Mouse (Mus musculus): Measurements from ENCODE around the gene Slc43a2.
"Not testable (repeated sequence)": the region's sequence is repeated elsewhere in the genome, so short reads cannot be mapped to it uniquely, and the experiment has no call there.

The Slc43a2 gene

DNA sequence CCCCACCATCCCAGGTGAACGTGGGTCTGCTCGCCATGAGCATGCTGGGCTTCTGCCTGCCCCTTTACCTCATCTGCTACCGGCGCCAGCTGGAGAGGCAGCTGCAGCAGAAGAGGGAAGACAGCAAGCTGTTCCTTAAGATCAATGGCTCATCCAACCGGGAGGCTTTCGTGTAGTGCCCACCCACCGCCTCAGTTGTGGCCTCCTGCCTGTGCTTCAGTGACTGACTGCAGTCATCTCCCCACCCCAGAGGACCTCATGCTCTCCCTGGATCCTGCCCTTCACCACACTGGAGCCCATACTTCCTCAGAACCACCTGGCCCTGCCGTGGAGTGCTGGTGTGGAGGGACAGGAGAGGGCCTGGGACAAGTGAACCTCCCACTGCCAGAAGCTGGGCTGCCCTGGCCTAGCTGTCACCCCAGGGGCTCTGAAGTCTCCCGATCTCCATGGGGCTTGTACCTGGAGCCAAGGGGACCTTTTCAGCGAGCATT, 40.9 kb downstream of the Slc43a2 start:
- DNase-seq (ENCODE audit: low read depth, low spot score) = no peak

DNA sequence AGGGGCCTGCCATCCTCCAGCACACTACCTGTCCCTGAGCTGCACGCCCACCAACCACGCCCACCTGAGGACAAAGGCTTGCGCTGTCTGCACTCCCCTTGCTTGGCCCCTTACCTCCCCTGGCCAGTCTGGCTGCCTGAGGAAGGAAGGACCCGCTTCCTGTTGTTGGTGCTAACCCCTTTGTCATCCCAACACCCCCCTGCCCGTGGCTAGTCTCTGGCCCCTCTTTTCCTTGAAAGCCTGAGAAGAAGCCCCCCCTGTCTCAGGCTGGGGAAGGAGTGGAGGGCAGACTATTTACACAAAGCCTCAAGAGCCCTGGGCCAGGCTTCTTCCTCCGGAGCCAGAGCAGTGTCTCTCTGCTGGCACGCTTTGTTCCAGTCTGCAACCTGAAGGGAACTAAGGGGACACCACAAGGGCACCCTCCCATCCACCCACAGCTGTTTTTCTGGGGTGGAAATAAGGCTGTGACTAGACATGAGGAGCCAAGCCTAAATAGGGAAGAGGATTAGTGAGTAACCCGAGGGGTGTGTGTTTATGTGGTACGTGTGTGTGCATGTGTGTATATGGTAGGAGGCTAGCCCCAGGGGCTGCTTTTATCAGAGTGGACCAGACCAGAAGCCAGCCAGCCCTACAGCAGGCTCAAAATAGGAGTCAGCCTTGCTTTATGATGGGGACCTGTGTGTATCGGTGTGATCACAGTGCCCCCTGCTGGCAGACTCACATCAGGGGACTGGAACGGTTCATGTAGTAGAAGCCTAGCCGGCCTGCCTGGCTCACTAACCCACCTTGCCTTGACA, 41.6 kb downstream of the Slc43a2 start:
- DNase-seq (ENCODE audit: low read depth, low spot score) = peak; percentile 96

DNA sequence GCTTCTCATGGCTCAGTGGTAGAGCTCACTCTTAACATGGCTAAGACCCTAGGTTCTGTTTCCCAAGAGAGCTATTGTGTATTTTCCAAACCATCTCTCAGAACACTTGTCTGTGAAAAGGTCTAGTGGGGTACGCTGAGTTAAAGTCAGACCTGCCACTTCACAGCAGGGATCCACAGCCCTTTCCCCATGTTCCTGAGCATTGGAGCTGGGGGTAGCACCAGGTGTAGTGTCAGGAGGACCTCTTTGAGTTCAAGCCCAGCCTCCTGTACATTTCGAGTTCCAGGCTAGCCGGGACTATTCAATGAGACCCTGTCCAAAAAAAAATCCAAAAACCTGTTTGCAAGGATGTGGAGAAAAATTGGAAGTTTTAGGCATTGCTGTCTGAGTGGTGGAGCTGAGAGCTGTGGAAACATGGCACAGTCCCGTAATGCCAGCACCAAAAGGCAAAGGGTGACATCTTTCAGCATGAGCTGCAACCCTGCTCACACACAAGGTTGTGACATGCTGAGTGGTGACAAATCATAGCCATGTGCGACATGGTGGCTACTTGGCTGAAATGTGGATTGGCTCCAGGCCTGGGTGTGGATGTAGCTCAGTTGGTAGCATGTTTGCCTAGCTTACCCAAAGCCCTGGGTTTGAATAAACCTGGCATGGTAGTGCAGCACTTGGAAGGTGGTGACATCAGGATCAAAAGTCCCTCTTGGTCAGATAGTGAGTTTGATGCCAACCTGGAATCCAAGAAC, 43.1 kb downstream of the Slc43a2 start:
- no peak for DNase-seq (ENCODE audit: low read depth, low spot score)

DNA sequence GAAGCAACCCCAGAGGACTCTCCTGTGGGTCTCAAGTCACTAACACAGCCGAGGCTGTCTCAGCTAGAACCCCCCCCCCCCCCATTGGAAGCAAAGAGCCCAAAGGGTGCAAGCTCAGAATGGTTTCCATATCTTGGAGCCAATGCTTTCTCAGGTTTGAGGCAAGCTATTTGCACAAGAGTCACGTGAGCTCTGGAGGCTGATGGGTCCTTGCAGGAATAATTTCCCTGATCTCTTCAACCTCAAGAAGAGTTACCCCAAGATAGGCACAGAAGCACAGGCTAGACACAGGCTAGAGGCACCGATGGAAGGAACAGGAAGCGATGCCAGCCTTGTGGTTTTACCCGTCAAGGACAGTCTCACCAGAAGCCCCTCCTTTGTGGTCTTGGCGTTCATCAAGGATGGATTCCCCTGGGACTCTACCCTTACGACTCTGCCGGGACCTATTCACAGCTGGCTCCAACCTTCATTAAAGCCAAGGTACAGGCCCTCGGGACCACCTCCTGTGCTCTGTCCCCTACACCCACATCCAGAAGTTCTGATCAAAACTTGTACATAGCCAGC, 44.1 kb downstream of the Slc43a2 start:
- no peak for DNase-seq (ENCODE audit: low read depth, low spot score)

DNA sequence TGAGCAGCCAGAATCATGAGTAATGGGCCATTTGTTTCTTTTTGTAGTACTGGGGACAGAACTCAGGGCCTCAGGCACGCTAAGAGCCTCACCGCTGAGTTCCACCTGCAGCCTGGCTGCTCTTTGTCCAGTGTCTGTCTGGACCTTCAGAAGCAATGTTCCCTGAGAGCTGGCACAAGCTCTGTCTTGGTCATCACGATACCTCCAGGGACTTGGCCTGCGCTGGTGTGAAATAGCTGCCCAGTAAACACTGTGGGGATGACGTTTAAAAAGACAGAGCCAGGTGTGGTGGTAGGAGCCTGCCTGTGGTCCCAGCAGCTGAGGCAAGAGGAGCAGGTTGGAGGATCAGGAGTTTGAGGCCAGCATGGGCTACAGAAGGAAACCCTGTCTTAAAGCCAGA, 47.1 kb downstream of the Slc43a2 start:
- DNase-seq (ENCODE audit: low read depth, low spot score) = no peak

DNA sequence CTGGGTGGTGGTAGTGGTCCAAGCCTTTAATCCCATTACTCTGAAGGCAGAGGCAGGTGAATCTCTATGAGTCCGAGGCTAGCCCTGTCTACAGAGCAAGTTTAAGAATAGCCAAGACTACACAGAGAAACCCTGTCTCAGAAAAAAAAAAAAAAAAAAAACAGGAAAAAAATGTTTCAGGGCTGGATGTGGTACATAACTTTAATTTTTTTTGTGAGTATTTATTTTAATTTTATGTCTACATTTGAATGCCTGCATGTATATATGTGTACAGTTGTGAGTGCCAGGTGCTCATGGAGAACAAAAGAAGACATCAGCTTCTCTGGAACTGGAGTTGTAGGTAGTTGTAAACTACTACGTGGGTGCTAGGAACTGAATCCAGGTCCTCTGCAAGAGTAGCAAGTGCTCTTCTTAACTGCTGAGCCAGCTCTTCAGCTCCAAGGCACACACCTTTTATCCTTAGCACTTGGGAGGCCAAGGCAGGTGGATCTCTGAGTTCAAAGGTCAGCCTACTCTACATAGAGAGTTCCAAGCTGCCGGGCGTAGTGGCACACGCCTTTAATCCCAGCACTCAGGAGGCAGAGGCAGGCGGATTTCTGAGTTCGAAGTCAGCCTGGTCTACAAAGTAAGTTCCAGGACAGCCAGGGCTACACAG, 50.1 kb downstream of the Slc43a2 start:
- no peak for DNase-seq (ENCODE audit: low read depth, low spot score)

DNA sequence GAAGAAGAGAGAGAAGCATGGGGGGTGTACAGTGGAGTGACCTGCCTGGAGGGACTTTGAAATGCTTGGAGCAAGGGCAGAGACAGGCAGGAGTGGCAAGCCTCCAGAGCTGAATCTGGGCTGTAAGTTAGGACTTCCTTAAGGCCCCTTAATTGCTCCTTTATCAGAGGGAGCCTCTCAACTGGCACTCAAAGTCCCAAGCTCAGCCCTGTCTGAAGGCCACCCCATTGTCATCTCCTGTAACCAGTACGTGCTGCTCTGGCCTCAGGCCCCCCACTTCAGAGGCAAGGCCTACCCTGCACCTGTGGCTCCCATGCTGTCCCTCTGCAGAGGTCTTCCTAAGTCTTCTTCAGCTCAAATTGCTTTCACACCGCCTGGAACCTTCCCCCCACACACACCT, 52.0 kb downstream of the Slc43a2 start:
- DNase-seq (ENCODE audit: low read depth, low spot score) = no peak

DNA sequence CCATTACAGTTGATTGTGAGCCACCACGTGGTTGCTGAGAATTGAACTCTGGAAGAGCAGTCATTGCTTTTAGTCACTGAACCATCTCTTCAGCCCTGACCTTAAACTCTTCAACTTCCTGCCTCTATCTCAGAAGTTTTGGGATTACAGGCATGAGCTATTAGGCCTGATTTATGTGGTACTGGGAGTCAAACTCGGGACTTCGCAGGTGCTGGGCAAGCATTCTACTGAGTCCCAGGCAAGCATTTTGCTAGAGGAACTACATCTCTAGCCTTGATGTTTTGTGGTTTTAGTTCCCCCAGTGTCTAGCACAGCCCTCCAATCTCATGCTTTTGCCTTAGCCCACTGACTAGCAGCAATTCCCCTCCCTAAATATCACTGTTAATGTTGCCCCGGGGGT, 53.6 kb downstream of the Slc43a2 start:
- no peak for DNase-seq (ENCODE audit: low read depth, low spot score)

DNA sequence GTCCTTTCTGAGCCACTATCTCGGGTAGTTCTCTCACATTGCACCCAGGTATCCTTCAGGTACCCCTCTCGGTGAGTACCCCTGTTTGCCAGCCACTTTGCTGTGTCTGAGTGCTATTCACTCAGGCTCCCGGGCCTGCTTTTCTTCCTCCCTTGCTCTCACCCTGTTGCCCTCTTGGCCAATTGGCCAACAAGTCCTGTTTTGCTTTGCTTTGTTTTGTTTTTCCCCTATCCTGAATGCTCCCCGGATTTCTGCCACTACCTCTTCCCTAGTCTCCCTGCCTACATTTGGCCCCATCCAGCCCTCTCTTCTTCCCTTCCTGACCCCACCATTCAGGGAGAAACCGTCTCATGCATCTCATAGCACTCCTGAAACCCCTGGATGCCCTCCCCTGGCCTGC, 54.5 kb downstream of the Slc43a2 start:
- no peak for DNase-seq (ENCODE audit: low read depth, low spot score)

DNA sequence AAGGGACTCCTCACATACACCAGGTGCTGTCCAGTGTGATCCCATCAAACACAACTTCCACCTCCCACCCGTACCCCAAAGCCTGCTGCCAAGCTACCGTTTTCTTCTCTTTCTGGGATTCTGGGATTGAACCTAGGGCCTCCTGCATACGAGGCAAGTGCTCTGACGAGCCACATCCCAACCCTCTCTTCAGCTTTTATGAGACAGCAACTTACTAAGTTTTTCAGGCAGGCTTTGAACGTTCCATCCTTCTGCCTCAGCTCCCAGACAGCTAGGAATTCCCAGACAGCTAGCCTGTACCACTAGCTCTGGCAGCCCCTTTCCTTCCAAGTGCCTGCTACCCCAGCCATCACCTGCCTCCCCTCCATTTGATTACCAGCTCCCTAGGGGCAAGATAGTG, 55.5 kb downstream of the Slc43a2 start:
- DNase-seq (ENCODE audit: low read depth, low spot score) = no peak

DNA sequence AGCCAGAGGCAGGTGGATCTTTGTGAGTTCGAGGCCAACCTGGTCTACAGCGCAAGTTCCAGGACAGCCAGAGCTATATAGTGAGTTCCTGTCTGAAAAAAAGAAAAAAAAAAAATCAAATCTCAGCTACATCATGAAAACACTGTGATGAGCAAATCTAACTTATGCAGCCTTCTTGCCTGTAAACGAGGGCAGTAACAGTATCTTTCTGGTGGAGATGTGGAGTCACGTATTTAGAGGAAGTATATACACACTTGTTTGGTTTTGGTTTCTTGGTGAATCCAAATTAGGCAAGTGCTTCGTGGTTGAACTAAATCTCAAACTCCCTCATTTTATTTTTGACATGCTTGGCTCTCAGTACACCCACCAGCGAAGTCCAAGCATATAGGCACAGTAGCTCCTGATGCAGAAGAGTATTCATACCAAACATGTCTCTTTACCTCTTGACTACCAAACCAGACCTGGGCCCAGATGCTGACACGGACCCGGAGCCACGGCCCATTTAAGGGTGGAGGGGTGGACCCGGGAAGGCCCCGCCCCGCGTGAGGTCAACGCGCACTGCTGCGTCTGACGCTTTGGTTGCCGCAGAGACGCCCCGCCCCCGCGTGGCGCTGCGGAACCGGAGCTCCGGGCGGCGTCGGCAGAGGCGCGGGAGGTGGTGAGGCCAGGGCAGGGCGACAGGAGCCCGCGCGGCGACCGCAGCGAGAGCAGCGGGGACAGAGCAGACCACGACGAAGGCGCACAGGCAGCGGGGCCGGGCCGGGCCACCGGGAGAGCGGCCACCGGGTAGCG, 56.2 kb downstream of the Slc43a2 start, which contains the start of gene Pitpna:
Gene Pitpna (plus strand): TSS at position 605 of the 792 bp plus-strand sequence.
- peak; percentile 89 for DNase-seq (ENCODE audit: low read depth, low spot score)

DNA sequence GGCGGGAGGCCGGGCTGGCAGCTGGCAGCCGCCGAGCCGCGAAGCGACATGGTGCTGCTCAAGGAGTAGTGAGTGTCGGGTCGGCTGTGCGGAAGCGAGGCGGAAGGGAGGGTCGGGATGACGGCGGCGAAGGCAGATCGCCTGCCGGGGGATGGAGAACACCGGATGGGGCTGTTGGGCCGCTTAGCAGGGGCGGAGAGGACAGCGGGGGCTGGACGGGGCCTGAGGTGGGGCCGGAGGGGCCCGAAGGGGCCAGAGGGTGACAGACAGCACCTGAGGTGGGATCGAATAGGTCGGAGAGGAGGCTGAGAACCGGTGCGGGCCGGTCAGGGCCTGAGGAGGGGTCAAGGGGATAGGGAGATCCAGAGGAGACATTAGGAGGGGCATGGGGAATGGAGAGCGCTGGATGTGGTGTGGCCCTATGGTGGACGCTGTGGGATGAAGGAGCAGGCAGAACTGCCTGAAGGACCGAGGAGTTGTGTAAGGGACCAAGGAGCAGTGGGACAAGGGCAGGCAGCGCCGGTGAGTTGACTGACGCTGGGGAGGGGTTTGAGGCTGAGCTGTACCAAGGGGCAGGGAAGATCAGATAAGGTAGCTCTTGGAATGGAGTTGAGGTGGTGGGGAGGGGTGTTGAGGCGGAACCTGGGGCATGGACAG, 56.9 kb downstream of the Slc43a2 start:
- DNase-seq (ENCODE audit: low read depth, low spot score) = peak; percentile 7

DNA sequence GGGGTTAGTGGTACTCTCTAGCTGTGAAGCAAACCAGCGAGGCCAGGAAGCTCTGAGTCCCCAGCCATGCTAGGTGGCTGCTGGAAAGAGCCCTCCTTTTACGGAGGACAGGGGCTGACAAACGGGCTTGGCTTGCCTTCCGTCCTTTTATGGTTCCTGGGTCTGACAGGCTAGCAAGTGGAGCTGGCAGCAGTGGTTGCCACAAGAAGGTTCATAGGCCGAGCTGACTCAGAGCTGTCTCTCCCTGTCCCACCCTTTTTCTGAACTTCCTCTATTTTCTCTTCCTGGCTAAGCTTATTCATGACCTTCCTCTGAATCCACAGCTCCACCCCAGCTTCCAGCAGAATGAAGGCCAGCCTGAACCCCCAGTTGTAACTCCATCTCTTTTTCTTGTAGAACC, 61.1 kb downstream of the Slc43a2 start:
- no peak for DNase-seq (ENCODE audit: low read depth, low spot score)

DNA sequence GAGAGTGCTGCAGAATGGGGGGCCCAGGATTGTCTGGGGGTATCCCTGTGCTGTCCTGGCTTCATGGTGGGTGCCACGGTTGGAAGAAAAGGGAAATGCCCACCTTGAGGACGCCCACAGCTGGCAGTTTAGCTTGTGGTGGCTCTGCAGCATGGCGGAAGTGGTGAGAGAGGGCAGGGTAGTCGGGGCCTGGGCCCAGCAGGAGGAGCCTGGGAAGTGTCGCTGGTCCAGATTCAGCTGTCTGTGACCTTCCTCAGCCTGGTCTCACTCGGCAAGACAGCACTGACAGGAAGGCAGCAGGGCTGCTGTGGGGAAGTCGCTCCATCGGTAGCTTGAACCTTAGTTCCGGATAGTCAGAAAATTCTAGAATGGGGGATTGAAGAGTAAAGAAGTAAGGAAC, 62.9 kb downstream of the Slc43a2 start:
- no peak for DNase-seq (ENCODE audit: low read depth, low spot score)

DNA sequence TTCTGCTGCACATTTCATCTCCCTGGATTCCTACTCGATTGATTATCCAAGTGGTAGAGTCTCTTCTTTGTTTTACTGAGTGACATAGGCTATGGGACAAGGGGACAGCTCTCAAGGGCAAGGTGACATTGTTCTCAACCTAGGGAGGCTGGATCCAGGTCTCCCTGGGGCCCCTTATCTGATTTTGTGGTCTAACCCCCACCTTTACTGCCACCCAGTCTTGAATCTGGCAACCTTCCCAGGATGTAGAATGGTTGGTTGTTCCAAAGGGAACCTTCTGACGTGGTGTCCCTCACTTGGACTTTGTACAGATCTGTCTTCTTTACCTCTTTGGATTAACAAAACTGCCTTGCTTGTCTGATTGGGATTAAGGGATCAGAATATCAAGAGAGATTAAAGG, 63.9 kb downstream of the Slc43a2 start:
- no peak for DNase-seq (ENCODE audit: low read depth, low spot score)

DNA sequence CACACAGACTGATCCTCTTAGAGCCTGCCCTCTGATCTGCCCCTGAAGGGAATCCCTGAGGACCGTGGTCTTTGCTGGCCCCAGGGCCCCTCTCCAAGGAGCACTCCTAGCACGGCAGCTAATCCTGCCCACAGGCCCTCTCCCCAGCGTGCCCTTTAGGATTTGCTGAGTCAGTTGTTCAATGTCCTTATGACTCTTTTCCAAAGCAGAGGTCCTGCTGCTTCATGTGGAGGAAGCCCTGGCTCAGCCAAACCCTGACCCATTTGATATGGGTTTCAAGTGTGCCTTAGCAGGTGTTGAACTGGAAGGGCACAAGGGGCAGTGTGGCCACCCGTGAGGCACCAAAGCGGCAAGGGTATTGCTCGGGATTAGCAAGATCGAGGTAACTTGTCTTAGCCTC, 64.3 kb downstream of the Slc43a2 start:
- no peak for DNase-seq (ENCODE audit: low read depth, low spot score)

DNA sequence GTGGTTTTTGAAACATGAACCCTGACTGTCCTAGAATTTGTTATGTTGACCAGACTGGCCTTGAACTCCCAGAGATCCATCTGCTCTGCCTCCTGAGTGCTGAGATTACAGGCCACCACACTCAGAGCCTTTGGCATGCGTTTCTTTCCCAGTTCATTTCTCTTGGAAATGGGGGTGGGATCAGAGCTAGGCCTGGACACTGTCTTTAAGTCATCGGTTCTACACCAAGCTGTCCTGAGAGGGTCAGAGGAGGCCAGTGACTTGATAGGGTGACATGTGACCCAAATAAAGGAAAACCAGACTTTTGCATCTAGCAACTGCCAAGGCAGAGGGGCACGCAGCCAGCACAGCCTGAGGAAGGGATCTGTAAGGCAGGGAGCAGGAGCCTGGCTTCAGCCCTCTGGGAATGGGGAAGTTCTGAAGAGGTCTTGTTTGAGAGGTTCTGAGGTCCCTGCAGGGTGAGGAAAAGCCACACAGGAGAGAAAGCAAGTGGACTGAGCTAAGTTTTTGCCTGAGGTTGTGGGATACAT, 65.3 kb downstream of the Slc43a2 start:
- DNase-seq (ENCODE audit: low read depth, low spot score) = no peak

DNA sequence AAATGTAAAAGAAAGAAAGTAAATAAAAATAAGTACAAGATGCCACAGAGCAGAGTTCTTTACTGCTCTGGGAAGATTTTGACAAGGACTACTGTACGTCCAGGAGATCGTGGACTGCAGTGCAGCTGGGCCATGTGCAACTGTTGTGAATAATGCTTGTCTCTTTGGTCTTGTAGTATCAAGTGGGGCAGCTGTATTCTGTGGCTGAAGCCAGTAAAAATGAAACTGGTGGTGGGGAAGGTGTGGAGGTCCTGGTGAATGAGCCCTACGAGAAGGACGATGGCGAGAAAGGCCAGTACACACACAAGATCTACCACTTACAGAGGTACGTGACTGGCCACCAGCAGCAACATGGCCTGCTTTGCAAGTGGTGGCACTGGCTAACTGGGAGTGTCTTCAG, 66.5 kb downstream of the Slc43a2 start:
- DNase-seq (ENCODE audit: low read depth, low spot score) = no peak

DNA sequence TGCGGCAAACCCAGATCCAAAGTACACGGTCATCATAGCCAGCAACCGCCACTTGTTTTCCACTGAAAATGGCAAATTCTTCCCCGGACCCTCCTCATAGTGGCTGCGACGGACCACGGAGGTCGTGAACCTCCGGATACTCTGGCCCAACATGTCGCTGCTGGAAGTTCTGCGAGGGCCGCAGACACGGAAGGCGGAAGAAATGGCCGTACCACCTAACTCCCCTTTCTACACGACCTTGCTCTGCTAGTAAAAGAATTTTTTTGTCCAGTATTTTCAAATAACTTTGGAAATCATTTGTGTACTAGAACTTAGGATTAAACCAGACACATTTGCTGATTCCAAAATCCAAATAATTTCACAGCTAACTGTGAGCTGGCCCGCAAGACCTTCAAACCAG, 68.3 kb downstream of the Slc43a2 start:
- not testable (repeated sequence) for DNase-seq (ENCODE audit: low read depth, low spot score)

DNA sequence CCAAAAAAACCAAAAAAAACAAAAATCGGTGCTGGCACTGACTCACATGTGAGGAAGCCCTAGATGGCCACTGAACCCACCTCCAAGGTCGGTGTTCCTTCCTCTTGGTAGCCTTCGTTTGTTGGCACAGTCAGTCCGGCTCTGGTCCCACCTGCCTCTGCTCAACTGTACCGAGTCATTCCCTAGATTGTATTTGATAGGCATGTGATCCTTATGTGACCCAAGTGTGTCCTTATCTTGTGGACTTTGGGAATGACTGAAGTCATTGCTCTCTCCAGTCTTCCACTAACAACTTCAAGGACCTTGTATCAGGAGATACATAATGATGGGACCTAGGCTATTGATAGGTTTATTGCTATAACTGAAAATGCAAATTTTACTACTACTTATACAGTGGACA, 73.3 kb downstream of the Slc43a2 start:
- DNase-seq (ENCODE audit: low read depth, low spot score) = no peak

Data from forelimb bud, embryonic 11.5 days (tissue).